Mouse (Mus musculus): ENCODE measurements around the gene Ighmbp2. TPM values are rescaled to one million over a fixed set of nuclear protein-coding genes. Genes with fewer than 3 reads are reported as not detected.

Ighmbp2 gene
- polyA plus RNA-seq (2017; shearing (Covaris generic)): 1 to 10 TPM; 4.9 to 7.4 TPM

GRCm38 (mm10) chr19:3282572-3283467 is at the start of gene Ighmbp2, which contains the start of gene Mrpl21:
Gene Ighmbp2, minus strand, starts transcription at chr19:3283017.
Gene Mrpl21, plus strand, starts transcription at chr19:3282901.
- ATAC-seq: peak; percentile 96

GRCm38 (mm10) chr19:3326479-3327047 is 43.7 kb upstream of the Ighmbp2 start:
- ATAC-seq: no peak

GRCm38 (mm10) chr19:3325771-3326478 is 43.1 kb upstream of the Ighmbp2 start:
- no peak for ATAC-seq

- ATAC-seq: peak; percentile 67
Observed at GRCm38 (mm10) chr19:3324931-3325711, 42.3 kb upstream of the Ighmbp2 start.

GRCm38 (mm10) chr19:3324271-3324811 is 41.5 kb upstream of the Ighmbp2 start:
- ATAC-seq: no peak

GRCm38 (mm10) chr19:3323753-3324270 is 41.0 kb upstream of the Ighmbp2 start:
- ATAC-seq: no peak

- ATAC-seq: peak; percentile 67
Observed at GRCm38 (mm10) chr19:3323201-3323621, 40.4 kb upstream of the Ighmbp2 start.

- peak; percentile 35 for ATAC-seq
Observed at GRCm38 (mm10) chr19:3322261-3322969, 39.6 kb upstream of the Ighmbp2 start, which contains the start of gene Cpt1a. Gene Cpt1a, plus strand, starts transcription at chr19:3322334.

- ATAC-seq: no peak
Observed at GRCm38 (mm10) chr19:3321617-3322016, 38.8 kb upstream of the Ighmbp2 start.

- ATAC-seq: no peak
Observed at GRCm38 (mm10) chr19:3320801-3321200, 38.0 kb upstream of the Ighmbp2 start.

- ATAC-seq: no peak
Observed at GRCm38 (mm10) chr19:3320086-3320485, 37.3 kb upstream of the Ighmbp2 start.

- ATAC-seq: no peak
Observed at GRCm38 (mm10) chr19:3319341-3319740, 36.5 kb upstream of the Ighmbp2 start.

- no peak for ATAC-seq
Observed at GRCm38 (mm10) chr19:3307175-3307949, 24.5 kb upstream of the Ighmbp2 start.

GRCm38 (mm10) chr19:3304017-3304416 is 21.2 kb upstream of the Ighmbp2 start:
- no peak for ATAC-seq

GRCm38 (mm10) chr19:3297775-3298174 is 15.0 kb upstream of the Ighmbp2 start:
- ATAC-seq: no peak

GRCm38 (mm10) chr19:3297034-3297433 is 14.2 kb upstream of the Ighmbp2 start:
- no peak for ATAC-seq

- ATAC-seq: no peak
Observed at GRCm38 (mm10) chr19:3295245-3295644, 12.4 kb upstream of the Ighmbp2 start.

- no peak for ATAC-seq
Observed at GRCm38 (mm10) chr19:3292993-3293392, 10.2 kb upstream of the Ighmbp2 start.

- ATAC-seq: no peak
Observed at GRCm38 (mm10) chr19:3292028-3292427, 9.2 kb upstream of the Ighmbp2 start.

GRCm38 (mm10) chr19:3289006-3289405 is 6.2 kb upstream of the Ighmbp2 start:
- no peak for ATAC-seq

Data from CD4-positive, CD25-positive, alpha-beta regulatory T cell, adult 4 months (primary cell).